Mouse (Mus musculus) c-Kit-positive CD71-positive TER-119-negative erythroid progenitor cells, embryonic 14.5 days (primary cell): Measurements from ENCODE around the gene Nsmf.

Experiments
- DNase-seq: peaks from one replicate; pipeline ENCODE4 v3.0.0-alpha.2; 2013; ENCODE audit warnings: low read depth

The Nsmf gene

GRCm38 (mm10) chr2:25054221-25055067, at the start of gene Nsmf:
Nsmf (plus strand) TSS chr2:25054355.
- DNase-seq = peak; percentile 74

GRCm38 (mm10) chr2:25006767-25007166, 47.4 kb upstream of the Nsmf start:
- no peak for DNase-seq

- peak; percentile 20 for DNase-seq
Measured at GRCm38 (mm10) chr2:25008250-25008649, 45.9 kb upstream of the Nsmf start.

- no peak for DNase-seq
Measured at GRCm38 (mm10) chr2:25022678-25023077, 31.5 kb upstream of the Nsmf start.

GRCm38 (mm10) chr2:25025109-25025508, 29.0 kb upstream of the Nsmf start:
- DNase-seq = no peak

- DNase-seq = no peak
Measured at GRCm38 (mm10) chr2:25034994-25035393, 19.2 kb upstream of the Nsmf start.

GRCm38 (mm10) chr2:25040089-25040488, 14.1 kb upstream of the Nsmf start:
- no peak for DNase-seq

GRCm38 (mm10) chr2:25050921-25051320, 3.2 kb upstream of the Nsmf start:
- no peak for DNase-seq

GRCm38 (mm10) chr2:25051450-25051849, 2.7 kb upstream of the Nsmf start:
- no peak for DNase-seq

- no peak for DNase-seq
Measured at GRCm38 (mm10) chr2:25053101-25053500, 1.1 kb upstream of the Nsmf start.

- no peak for DNase-seq
Measured at GRCm38 (mm10) chr2:25055068-25055405, 882 bp downstream of the Nsmf start.

- DNase-seq = no peak
Measured at GRCm38 (mm10) chr2:25055409-25056155, 1.4 kb downstream of the Nsmf start.

- DNase-seq = no peak
Measured at GRCm38 (mm10) chr2:25058926-25059325, 4.8 kb downstream of the Nsmf start.

GRCm38 (mm10) chr2:25063523-25063922, 9.4 kb downstream of the Nsmf start:
- no peak for DNase-seq

- no peak for DNase-seq
Measured at GRCm38 (mm10) chr2:25064285-25064684, 10.1 kb downstream of the Nsmf start.

GRCm38 (mm10) chr2:25065537-25065936, 11.4 kb downstream of the Nsmf start:
- DNase-seq = no peak

- no peak for DNase-seq
Measured at GRCm38 (mm10) chr2:25066552-25066951, 12.4 kb downstream of the Nsmf start.

- no peak for DNase-seq
Measured at GRCm38 (mm10) chr2:25069537-25069936, 15.4 kb downstream of the Nsmf start.

GRCm38 (mm10) chr2:25072398-25072797, 18.2 kb downstream of the Nsmf start:
- no peak for DNase-seq

GRCm38 (mm10) chr2:25075506-25075905, 21.4 kb downstream of the Nsmf start:
- no peak for DNase-seq

GRCm38 (mm10) chr2:25078967-25079366, 24.8 kb downstream of the Nsmf start:
- no peak for DNase-seq

GRCm38 (mm10) chr2:25080076-25080475, 25.9 kb downstream of the Nsmf start, which contains the start of gene Entpd8:
Entpd8 (plus strand) TSS chr2:25080304.
- DNase-seq = no peak

- no peak for DNase-seq
Measured at GRCm38 (mm10) chr2:25083697-25084096, 29.5 kb downstream of the Nsmf start.
